Mouse (Mus musculus): ENCODE measurements at regions not wholly inside any gene's neighbourhood (a gene's known extent, or its start where the extent isn't known, plus 50 kb on each side); places are given as distances from the start of the nearest gene placed in this dataset.

DNA sequence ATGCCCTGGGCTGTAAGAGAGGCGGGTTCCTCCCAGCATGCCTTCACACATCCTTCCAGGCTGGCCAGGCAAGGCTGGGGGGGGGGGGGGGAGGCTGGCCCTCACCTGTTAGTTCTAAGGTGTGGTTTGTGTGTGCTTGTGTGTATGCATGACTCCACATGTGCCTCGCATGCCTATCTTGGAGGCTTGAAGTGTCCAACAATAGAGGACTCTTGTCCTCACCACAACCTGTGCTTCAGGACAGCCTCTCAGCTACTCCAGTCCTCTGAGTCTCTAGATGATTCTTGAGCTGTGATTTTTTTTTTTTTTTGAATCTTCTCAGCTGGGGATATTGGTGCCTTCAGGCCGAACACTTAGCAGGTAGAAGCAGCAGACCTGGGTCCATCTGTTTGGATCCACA, 50.2 kb upstream of the Lrpap1 start:
- WGBS = 80% methylated on average over 3 of the region's 3 CpGs
- DNase-seq (no peak), ATAC-seq (ENCODE audit: insufficient read depth) (no peak)
- Histone ChIP-seq H3K36me3 (ENCODE audit: insufficient read depth) (no peaks in the 10 kb centered on the region), H3K4me1 (ENCODE audit: insufficient read depth) (peaks cover 13% of the 10 kb centered on the region), H3K4me3 (ENCODE audit: low read depth, low read length) (no peak overlapping the region), H3K27me3 (ENCODE audit: insufficient read depth, low read length) (no peaks in the 10 kb centered on the region), H3K27ac (ENCODE audit: low read depth) (no peak overlapping the region), H3K9ac (no peak overlapping the region), H3K9me3 (ENCODE audit: low read depth, low read length) (no peaks in the 10 kb centered on the region), H3K4me2 (no peak overlapping the region)
- no peak for TF ChIP-seq CTCF (IDR thresholded peaks at IDR 0.05; ENCODE audit: low read depth)

All from lung, embryonic 14.5 days (tissue).